Mouse (Mus musculus) layer of hippocampus, adult 11-12 months (tissue): ENCODE results near the gene Sumf1.

ENCODE experiments used
- DNase-seq: peaks from one replicate; pipeline ENCODE4 v3.0.0; 2022; ENCODE audit warnings: low spot score

The Sumf1 gene

GRCm38 (mm10) chr6:108148435-108148834 lies 36.9 kb downstream of the Sumf1 start:
- no peak for DNase-seq

DNA sequence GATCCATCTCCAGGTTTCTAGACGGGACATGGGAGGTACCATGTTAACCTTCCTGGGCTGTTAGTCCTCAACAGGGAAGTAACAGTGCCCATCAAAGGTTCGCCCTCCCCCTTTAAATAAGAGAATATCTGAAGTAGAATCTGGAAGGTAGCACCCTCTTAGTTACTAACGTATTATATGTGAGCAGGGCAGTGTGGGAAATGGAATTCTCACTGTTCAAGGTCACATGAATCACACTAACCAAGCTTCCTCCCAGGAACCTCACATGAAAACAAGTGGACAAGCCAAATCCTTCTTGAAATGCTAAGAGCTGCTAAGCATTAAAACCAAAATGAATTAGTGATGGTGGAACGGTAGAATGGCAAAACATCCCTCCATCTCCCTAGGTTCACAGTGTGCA lies 38.7 kb downstream of the Sumf1 start:
- DNase-seq, result no peak

DNA sequence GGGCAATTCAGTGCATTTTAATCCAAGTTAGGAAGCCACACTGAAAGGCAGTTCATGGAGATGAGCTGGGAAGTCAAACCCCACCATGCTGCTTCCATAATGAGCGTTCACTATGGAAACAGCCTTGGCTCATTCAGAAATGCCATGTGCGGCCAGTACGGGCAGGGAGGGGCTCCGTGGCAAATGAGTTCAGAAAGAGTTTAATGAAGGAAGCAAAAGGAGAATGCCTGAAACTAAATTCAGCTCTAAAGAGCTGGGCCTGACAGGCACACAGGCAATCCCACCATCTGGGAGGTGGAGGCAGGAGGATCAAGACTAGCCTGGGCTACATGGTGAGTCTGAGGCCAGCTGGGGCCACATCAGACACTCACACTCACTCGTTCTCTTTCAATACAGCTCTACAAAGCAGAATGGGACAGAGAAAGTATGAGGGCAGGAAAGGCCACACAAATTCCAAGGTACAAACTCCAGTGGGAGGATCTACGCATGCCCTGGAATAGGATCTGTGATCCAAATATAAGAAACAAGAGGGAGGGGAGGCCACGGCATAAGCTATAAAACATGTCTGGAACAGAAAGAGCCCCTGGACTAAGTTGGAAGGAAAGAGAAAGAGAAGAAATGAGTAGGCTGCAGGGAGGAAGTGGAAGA lies 39.3 kb downstream of the Sumf1 start:
- DNase-seq, result peak; percentile 27

DNA sequence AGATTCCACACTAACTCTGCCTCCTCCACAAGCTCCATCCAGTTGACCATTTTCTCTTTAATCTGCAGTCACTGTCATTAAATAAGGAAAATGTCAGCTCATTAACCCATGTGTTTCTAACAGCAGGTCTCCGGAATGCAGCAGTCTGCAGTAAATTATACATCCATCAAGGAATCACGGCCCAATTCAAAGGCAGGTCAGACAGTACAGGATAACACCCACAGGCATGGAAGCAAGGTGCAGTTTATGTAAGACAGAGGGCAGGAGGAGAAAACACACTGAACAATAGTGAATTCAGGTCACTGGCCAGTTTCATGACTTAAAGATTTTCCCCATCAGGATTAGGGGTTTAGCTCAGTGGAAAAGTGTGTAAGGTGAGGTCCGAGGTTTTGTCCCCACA lies 40.1 kb downstream of the Sumf1 start:
- DNase-seq, result no peak

DNA sequence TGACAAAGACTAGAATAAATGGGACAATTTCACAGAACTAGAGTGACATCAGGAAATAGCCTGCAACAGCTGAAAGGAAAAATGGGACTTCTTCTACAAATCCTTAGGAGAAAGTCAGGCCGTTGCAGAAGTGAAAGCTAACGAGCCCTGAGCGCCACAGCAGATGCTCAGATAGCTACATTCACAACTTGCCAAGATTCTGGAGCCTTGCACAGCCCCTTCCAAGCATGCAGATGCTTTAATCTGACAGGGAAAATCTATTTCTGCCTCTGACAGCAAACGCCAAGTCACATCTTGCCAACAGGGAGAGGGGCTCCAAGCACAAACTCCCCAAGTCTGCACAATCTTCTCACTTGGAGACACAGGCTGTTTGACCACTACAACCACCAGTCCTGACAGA lies 42.6 kb downstream of the Sumf1 start:
- peak; percentile 23 for DNase-seq

GRCm38 (mm10) chr6:108140722-108141490 lies 44.5 kb downstream of the Sumf1 start:
- no peak for DNase-seq

- DNase-seq, result no peak
These were observed 48.4 kb downstream of the Sumf1 start for GRCm38 (mm10) chr6:108137031-108137430.

GRCm38 (mm10) chr6:108136286-108136685 lies 49.1 kb downstream of the Sumf1 start:
- DNase-seq, result no peak

GRCm38 (mm10) chr6:108132268-108132935 lies 53.0 kb downstream of the Sumf1 start:
- DNase-seq, result no peak

- DNase-seq, result no peak
These were observed 54.7 kb downstream of the Sumf1 start for GRCm38 (mm10) chr6:108130718-108131117.

- DNase-seq, result no peak
These were observed 58.8 kb downstream of the Sumf1 start for GRCm38 (mm10) chr6:108126631-108127030.

DNA sequence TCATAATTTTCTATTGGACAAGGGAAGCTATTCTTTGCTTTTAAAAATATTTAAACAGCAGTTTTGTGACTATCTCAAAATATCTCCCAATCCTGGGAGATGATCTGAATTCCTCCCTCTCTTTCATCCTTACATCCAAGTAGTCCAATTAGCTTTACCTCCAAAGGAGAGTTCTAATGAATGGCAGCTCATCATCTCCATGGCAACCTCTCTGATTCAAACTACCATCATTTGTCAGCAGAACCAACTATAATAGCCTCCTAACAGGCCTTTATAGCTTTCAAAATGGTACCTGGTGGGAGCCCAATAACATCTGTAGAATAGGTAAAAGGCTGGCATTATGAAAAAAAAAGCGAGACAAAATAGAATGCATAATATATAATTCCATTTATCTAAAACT lies 59.9 kb downstream of the Sumf1 start:
- DNase-seq, result no peak

GRCm38 (mm10) chr6:108117881-108118280 lies 67.5 kb downstream of the Sumf1 start:
- no peak for DNase-seq

DNA sequence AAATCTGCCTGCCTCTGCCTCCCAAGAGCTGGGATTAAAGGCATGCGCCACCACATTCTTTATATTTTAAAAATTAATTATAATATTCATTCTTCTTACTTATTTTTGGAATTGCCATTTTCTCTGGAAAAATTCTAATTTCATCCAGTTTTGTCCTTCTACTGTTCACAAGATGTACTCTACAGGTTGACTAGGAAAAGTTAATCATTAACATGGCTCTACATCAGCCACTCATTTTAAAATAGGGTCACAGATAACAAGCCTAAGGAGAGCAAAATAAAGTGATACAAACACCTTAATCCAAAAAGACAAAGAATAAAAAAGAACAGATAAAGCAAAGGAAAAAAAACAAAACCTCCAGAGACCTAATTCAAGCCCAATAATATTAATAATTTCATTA lies 70.4 kb downstream of the Sumf1 start:
- DNase-seq, result no peak

DNA sequence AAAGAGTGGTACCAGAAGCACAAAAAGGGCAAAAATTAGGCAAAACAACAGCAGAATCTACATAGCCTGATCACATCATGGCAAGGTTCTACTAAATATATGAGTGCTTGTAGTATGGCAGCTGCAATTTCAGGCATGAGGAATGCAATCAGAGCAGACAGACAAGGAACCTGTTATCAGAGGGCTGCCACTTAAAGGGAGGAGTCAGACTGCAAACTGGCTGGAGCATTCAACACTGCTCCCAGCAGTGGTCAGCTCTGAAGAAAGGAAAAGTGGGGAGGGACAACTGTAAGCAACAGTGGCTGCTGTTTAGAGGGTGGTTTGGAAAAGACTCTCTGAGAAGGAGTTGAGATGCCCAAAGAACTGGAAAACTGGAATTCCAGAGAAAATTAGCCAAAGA lies 73.7 kb downstream of the Sumf1 start:
- DNase-seq, result no peak

DNA sequence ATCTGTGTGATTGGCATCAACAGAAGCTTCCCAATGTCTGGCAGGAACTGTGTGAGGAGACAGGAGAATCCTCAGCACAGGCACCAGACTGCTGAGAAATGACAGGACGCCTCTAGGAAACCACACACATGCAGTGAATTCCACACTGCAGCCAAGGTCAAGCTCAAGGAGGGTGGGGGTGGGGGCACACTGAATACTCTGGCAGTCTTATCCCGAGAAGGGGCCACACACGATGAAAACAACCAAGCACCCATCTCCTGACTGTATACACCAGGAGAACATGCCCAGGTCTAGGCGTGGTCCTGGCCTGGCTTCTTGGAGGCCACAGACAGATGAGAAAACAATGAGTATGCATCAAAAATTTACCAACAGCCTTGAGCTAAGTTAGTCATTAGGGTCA lies 75.0 kb downstream of the Sumf1 start:
- DNase-seq, result no peak

- no peak for DNase-seq
These were observed 78.0 kb downstream of the Sumf1 start for GRCm38 (mm10) chr6:108107376-108107775.

DNA sequence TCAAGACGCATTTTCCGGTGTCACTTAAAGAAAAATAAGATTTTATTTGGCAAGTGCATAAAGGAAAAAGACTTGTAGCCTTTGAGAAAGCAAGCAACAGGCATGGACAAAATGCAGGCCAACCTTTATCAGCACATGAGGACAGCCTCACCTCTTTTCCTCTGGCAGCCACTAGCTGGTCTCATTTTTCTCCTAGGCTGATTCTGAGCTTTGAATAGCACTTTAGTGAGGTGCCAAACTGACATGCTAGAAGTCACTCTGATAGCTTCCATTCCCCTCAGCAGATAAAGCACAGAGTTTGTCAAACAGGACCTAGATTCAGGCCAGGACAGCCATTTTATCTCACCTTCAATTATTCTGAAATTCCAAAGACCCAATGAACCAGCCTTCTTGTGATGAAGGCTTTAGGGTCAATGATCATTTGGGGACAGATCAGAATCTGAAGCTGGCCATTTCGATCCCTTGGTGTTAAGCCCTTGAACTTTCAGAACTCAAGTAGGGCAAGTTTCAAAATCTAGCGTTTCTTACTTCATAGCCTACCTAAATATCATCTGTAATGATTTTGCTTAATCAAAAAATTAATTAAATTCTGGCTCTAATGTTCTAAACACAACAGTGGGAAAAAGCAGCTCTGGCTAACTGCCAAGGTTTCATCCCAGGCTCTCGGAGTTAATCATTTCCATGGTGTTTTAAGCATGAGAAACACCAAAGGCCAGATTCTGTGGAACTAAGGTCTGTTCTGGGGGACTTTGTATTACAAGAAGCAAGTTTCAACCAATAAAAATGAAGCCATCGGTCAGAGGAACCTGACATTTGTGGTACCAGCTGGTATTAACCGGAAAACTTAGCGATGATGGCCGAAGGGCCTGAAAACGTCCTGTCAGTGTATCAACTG lies 83.2 kb downstream of the Sumf1 start:
- no peak for DNase-seq

- no peak for DNase-seq
These were observed 86.5 kb downstream of the Sumf1 start for GRCm38 (mm10) chr6:108098846-108099217.

GRCm38 (mm10) chr6:108098171-108098845 lies 87.1 kb downstream of the Sumf1 start:
- DNase-seq, result peak; percentile 81

GRCm38 (mm10) chr6:108095445-108095844 lies 89.9 kb downstream of the Sumf1 start:
- no peak for DNase-seq

- DNase-seq, result no peak
These were observed 91.9 kb downstream of the Sumf1 start for GRCm38 (mm10) chr6:108093449-108093848.
